Mouse (Mus musculus) cortical plate, adult 2 months (tissue): ENCODE data around the gene Umps. TPM values are rescaled to one million over a fixed set of nuclear protein-coding genes. Genes with fewer than 3 reads are reported as not detected.

Experiments
- H3K27ac ChIP-seq: fragments of 200-500 bp; 2 replicates; pipeline ENCODE4 v1.5.1; 2012; ENCODE audit warnings: low read length, control low read depth, inconsistent platforms; ENCODE audit not compliant: insufficient read depth
- H3K4me1 ChIP-seq: fragments of 200-500 bp; 2 replicates; pipeline ENCODE4 v1.6.1; 2011; ENCODE audit warnings: low read length; ENCODE audit not compliant: control insufficient read depth, insufficient read depth
- H3K4me3 ChIP-seq: fragments of 200-500 bp; 2 replicates; pipeline ENCODE4 v1.5.1; 2011; ENCODE audit warnings: mild to moderate bottlenecking, low read length, control low read depth; ENCODE audit not compliant: insufficient read depth
- CTCF ChIP-seq: fragments of 200-500 bp; IDR thresholded peaks from 2 replicates; pipeline ENCODE4 v1.5.1; 2011; ENCODE audit warnings: mild to moderate bottlenecking, control low read depth, low read length; ENCODE audit not compliant: insufficient read depth; ENCODE audit errors: extremely low read depth
- POLR2A ChIP-seq: fragments of 200-500 bp; IDR thresholded peaks from 2 replicates; pipeline ENCODE4 v1.6.1; 2011; ENCODE audit warnings: mild to moderate bottlenecking, low read length, control low read depth; ENCODE audit not compliant: insufficient read depth; ENCODE audit errors: extremely low read depth
- polyA plus RNA-seq: library from polyadenylated mRNA; depleted of rRNA; stranded (reverse); fragments of >200 nt; gene quantifications from 2 replicates; pipeline ENCODE4 v1.2.3, GENCODE M21; 2012

The Umps gene
- polyA plus RNA-seq, 1 experiment, result 11.5 TPM

GRCm38 (mm10) chr16:33941271-33941781 is 25.5 kb downstream of the Umps start:
- Histone ChIP-seq H3K27ac (no peak overlapping the region), H3K4me1 (peaks cover 8% of the 10 kb centered on the region), H3K4me3 (no peak overlapping the region)
- no peak for TF ChIP-seq POLR2A
- no peak for TF ChIP-seq CTCF

DNA sequence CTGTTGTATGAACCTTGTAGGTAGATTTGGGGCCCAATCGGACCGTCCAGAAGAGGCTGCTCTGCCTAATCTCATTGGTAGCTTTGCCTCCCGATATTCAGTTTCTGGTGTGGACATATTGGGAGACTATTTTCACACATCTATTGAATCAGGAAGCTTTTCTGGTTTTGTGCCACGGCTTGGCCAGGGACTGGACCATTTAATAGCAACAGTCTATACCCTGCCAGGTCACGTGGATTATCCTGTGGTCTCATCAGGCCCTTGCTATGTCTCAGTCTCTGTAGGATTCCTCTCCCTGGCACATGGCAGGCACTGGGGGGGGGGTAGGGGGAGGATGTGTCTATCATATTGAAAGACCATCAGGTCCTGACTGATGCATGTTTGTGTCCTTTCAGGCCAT is 26.7 kb downstream of the Umps start:
- TF ChIP-seq POLR2A (no peak), CTCF (no peak)
- Histone ChIP-seq H3K4me3 (no peak overlapping the region), H3K27ac (no peak overlapping the region), H3K4me1 (peaks cover 8% of the 10 kb centered on the region)

GRCm38 (mm10) chr16:33939636-33940035 is 27.2 kb downstream of the Umps start:
- H3K4me3 ChIP-seq, result no peak overlapping the region
- no peak for TF ChIP-seq POLR2A
- no peak for TF ChIP-seq CTCF

GRCm38 (mm10) chr16:33939133-33939531 is 27.7 kb downstream of the Umps start:
- TF ChIP-seq POLR2A (no peak), CTCF (no peak)
- H3K27ac ChIP-seq, result no peak overlapping the region
- H3K4me3 ChIP-seq, result no peak overlapping the region
- peaks cover 8% of the 10 kb centered on the region for H3K4me1 ChIP-seq

More at GRCm38 (mm10) chr16:33939636-33940035, 27.2 kb downstream of the Umps start:
- no peak overlapping the region for H3K27ac ChIP-seq
- peaks cover 8% of the 10 kb centered on the region for H3K4me1 ChIP-seq

- Histone ChIP-seq H3K27ac (no peak overlapping the region), H3K4me3 (no peak overlapping the region), H3K4me1 (peaks cover 8% of the 10 kb centered on the region)
- TF ChIP-seq POLR2A (no peak), CTCF (no peak)
These were observed 28.3 kb downstream of the Umps start for GRCm38 (mm10) chr16:33938311-33939132.

DNA sequence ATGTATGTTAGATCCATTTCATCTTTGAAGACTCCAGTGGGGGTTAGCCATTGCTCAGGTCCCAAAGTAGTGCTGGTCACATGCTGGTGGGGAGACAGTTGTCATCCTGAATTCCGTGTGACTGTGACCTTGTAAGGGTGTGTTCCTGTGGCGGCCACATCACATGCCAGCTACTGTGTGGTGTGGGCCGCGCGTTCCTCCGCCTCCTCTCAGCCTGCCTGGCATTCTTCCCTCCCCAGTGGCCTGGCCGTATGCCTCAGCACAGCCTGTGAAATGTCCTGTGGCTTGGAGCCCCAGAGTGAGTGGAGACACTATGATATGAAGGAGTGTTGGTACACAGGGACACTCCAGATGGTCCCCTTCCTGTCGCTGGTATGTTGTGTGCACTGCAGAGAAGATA is 29.3 kb downstream of the Umps start:
- no peak for TF ChIP-seq CTCF
- TF ChIP-seq POLR2A, result no peak
- Histone ChIP-seq H3K27ac (no peak overlapping the region), H3K4me1 (peaks cover 8% of the 10 kb centered on the region), H3K4me3 (no peak overlapping the region)

DNA sequence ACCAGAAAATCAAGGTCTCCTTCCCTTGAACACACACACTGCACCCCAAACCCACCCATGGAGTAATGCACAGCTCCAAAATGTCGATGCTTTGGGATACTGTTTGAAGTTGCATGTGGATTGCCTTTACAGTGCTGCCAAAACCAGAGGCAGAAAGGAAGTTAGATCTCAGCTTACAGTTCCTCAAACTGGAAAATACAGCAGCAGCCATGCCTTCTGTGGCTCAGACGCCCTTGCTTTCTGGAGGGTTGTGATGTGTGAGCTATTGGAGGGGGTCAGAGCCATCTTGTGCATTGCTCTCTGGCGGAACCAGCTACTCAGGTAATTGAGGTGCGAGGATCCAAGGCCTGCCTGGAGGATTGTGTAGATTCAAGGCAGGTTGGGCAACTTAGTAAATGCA is 30.0 kb downstream of the Umps start:
- Histone ChIP-seq H3K4me1 (peaks cover 8% of the 10 kb centered on the region), H3K27ac (no peak overlapping the region), H3K4me3 (no peak overlapping the region)
- TF ChIP-seq CTCF, result no peak
- no peak for TF ChIP-seq POLR2A

DNA sequence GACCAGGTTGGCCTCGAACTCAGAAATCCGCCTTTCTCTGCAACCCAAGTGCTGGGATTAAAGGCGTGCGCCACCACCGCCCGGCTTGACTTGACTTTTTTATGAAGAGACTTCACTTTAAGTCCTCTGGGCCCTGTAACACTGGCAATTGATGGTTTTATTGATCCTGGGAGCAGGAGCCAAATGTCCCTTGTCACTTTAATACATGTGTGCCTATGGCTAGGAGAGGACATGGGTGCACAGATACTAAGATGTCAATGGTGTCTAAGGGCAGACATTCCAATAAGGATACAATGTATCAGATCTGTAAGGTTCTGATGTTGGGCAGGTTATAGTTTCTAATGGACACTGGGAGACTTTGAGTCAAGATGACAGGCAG is 31.4 kb downstream of the Umps start:
- TF ChIP-seq POLR2A (no peak), CTCF (no peak)
- H3K4me3 ChIP-seq, result no peak overlapping the region
- H3K4me1 ChIP-seq, result peaks cover 5% of the 10 kb centered on the region
- H3K27ac ChIP-seq, result no peak overlapping the region

DNA sequence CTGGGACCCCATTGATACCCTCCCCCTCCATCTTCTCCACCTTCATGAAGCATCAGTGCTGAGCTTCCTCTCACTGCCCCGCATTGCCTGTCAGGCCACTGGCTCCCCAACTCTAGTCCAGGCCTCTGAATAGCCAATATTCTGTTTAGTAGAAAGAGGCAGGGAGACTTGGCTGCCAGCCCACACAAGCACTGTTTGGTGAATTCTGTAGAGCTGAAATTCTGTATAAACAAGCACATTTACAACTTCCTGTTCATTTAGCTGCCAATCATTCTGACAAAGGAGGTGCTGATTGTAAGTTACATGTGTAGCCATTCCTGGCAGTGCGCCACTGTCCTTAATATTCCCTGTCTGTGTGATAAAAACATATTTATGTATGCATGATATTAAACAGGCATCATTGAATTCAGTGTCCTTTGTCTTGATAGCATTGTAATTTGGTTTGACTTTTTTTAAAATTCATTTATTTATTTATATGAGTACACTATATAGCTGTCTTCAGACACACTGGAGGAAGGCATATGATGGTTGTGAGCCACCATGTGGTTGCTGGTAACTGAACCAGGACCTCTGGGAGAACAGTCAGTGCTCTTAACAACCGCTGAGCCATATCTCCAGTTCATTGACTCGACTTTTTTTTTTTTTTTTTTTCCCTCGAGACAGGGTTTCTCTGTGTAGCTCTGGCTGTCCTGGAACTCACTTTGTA is 32.0 kb downstream of the Umps start:
- Histone ChIP-seq H3K4me3 (no peak overlapping the region), H3K27ac (no peak overlapping the region), H3K4me1 (peaks cover 5% of the 10 kb centered on the region)
- TF ChIP-seq CTCF, result no peak
- no peak for TF ChIP-seq POLR2A
